Mouse (Mus musculus): ENCODE data around the gene Epop. TPM values are rescaled to one million over a fixed set of nuclear protein-coding genes. Genes with fewer than 3 reads are reported as not detected.
A peak's percentile ranks its signal among the peaks of the same experiment; 100 is the strongest.
"Not testable (repeated sequence)": the region's sequence is repeated elsewhere in the genome, so short reads cannot be mapped to it uniquely, and the experiment has no call there.

Epop gene
- polyA plus RNA-seq, 1 experiment = not detected

DNA sequence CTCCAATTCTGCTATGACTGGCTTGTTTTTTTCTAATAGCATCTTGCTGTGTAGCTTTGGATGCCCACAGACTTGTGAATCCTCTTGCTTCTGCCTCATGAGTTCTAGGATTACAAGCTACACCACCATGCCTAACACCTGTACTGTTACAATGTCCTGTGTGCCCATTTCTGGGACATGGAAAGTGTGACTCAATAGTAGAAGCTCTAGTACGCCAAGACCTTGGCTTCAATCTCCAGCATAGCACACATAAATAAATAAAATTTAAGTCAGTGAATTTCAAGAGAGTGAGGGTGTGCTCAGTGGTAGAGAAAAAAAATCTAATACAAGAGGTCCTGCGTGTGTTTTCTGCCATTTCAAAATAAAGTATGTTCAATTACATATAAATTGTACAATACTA is 24.7 kb upstream of the Epop start:
- Histone ChIP-seq H3K4me1 (ENCODE audit: control insufficient read depth, insufficient read depth, insufficient read length, low read length) (peaks cover 5% of the 10 kb centered on the region), H3K4me3 (ENCODE audit: insufficient read depth, low read depth, low read length) (no peak overlapping the region), H3K27ac (replicated peaks; ENCODE audit: low read depth, low read length) (no peak overlapping the region)

DNA sequence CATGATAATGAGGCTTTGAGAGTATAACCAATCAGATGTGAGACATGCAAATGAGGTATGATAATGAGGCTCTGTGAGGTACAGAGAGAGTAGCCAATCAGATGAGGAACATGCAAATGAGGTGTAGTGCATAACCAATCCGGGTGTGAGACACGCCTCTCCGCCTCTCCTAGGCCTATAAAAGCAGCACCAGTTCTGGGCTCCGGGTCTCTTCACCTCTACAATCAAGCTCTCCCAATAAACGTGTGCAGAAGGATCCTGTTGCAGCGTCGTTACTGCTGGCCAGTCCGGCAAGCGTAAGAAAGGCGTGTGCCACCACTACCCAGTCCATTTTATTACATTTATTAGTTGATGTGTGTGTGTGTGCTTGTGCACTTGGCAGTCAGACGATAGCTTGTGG is 23.9 kb upstream of the Epop start:
- not testable (repeated sequence) for H3K4me1 ChIP-seq (ENCODE audit: control insufficient read depth, insufficient read depth, insufficient read length, low read length); H3K27ac ChIP-seq (replicated peaks; ENCODE audit: low read depth, low read length); H3K4me3 ChIP-seq (ENCODE audit: insufficient read depth, low read depth, low read length)

GRCm38 (mm10) chr11:97650341-97650740 is 20.8 kb upstream of the Epop start:
- Histone ChIP-seq H3K4me3 (ENCODE audit: insufficient read depth, low read depth, low read length) (no peak overlapping the region), H3K4me1 (ENCODE audit: control insufficient read depth, insufficient read depth, insufficient read length, low read length) (no peaks in the 10 kb centered on the region), H3K27ac (replicated peaks; ENCODE audit: low read depth, low read length) (no peak overlapping the region)

DNA sequence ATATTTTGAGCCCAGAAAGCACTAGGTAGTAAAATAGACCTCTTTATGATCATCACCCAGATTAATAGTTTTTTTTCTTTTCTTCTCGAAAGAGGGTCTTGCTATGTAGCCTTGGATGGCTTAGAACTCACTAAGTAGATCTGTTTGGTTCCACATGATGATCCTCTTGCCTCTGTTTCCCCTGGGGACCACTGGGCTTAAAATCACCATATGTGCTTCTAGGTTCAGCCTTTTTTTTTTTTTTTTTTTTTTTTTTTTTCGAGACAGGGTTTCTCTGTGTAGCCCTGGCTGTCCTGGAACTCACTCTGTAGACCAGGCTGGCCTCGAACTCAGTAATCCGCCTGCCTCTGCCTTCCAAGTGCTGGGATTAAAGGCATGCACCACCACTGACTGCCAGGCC is 19.0 kb upstream of the Epop start:
- not testable (repeated sequence) for H3K27ac ChIP-seq (replicated peaks; ENCODE audit: low read depth, low read length); H3K4me3 ChIP-seq (ENCODE audit: insufficient read depth, low read depth, low read length); H3K4me1 ChIP-seq (ENCODE audit: control insufficient read depth, insufficient read depth, insufficient read length, low read length)

- Histone ChIP-seq H3K4me1 (ENCODE audit: control insufficient read depth, insufficient read depth, insufficient read length, low read length) (no peaks in the 10 kb centered on the region), H3K4me3 (ENCODE audit: insufficient read depth, low read depth, low read length) (no peak overlapping the region), H3K27ac (replicated peaks; ENCODE audit: low read depth, low read length) (no peak overlapping the region)
These were observed 15.3 kb upstream of the Epop start for GRCm38 (mm10) chr11:97644834-97645233.

DNA sequence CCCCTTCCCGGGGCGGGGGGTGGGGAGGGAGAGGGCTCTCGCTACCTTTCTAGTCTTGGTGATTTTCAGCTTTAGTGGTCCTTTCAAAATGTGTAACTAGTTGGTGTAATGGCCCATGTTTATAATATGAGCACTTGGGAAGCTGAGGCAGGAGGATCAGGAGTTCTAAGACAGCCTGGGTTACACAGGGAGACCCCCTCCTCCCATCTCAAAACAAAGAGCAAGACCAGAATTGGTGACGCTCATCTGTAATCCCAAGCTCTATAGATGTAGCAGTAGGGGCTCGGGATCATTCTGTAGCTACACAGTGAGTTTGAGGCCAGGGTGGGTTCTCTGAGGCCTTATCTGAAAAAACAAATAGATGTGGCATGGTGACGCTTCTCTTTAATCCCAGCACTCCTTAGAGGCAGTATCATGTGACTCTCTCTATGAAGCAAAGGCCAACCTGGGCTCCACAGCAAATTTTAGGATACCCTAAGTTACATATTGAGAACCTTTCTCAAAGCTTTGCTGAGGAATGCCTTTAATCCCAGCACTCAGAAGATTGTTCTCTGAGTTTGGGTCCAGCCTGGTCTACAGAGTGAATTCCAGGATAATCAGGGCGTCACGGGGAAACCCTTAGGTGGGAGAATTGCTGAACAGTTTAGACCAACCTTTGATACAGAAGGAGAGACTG is 14.0 kb upstream of the Epop start:
- no peak overlapping the region for H3K27ac ChIP-seq (replicated peaks; ENCODE audit: low read depth, low read length)
- H3K4me1 ChIP-seq (ENCODE audit: control insufficient read depth, insufficient read depth, insufficient read length, low read length) = no peaks in the 10 kb centered on the region
- H3K4me3 ChIP-seq (ENCODE audit: insufficient read depth, low read depth, low read length) = no peak overlapping the region

GRCm38 (mm10) chr11:97642746-97643145 is 13.2 kb upstream of the Epop start:
- Histone ChIP-seq H3K27ac (replicated peaks; ENCODE audit: low read depth, low read length) (no peak overlapping the region), H3K4me1 (ENCODE audit: control insufficient read depth, insufficient read depth, insufficient read length, low read length) (no peaks in the 10 kb centered on the region), H3K4me3 (ENCODE audit: insufficient read depth, low read depth, low read length) (no peak overlapping the region)

GRCm38 (mm10) chr11:97641668-97642067 is 12.2 kb upstream of the Epop start:
- Histone ChIP-seq H3K4me1 (ENCODE audit: control insufficient read depth, insufficient read depth, insufficient read length, low read length) (no peaks in the 10 kb centered on the region), H3K27ac (replicated peaks; ENCODE audit: low read depth, low read length) (no peak overlapping the region), H3K4me3 (ENCODE audit: insufficient read depth, low read depth, low read length) (no peak overlapping the region)

- Histone ChIP-seq H3K27ac (replicated peaks; ENCODE audit: low read depth, low read length) (no peak overlapping the region), H3K4me3 (ENCODE audit: insufficient read depth, low read depth, low read length) (no peak overlapping the region), H3K4me1 (ENCODE audit: control insufficient read depth, insufficient read depth, insufficient read length, low read length) (no peaks in the 10 kb centered on the region)
These were observed 6.0 kb upstream of the Epop start for GRCm38 (mm10) chr11:97635468-97636019.

DNA sequence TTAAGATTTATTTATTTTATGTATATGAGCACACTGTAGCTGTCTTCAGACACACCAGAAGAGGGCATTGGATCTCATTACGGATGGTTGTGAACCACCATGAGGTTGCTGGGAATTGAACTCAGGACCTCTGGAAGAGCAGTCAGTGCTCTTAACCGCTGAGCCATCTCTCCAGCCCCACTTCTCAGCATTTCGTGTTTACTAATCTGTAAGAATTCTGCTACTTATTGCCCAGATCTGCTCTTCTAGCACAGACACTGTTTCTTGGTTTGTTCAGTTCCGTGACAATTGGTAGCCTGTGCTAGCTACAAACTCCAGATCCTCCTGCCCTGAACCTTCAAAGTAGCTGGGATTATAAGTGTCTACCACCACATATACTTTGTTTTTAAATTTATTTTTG is 2.9 kb upstream of the Epop start:
- H3K4me3 ChIP-seq (ENCODE audit: insufficient read depth, low read depth, low read length); H3K4me1 ChIP-seq (ENCODE audit: control insufficient read depth, insufficient read depth, insufficient read length, low read length); H3K27ac ChIP-seq (replicated peaks; ENCODE audit: low read depth, low read length): not testable (repeated sequence)

GRCm38 (mm10) chr11:97631938-97632337 is 2.4 kb upstream of the Epop start:
- Histone ChIP-seq H3K27ac (replicated peaks; ENCODE audit: low read depth, low read length) (no peak overlapping the region), H3K4me3 (ENCODE audit: insufficient read depth, low read depth, low read length) (no peak overlapping the region), H3K4me1 (ENCODE audit: control insufficient read depth, insufficient read depth, insufficient read length, low read length) (no peaks in the 10 kb centered on the region; the same call in 1 of the 2 replicates)

DNA sequence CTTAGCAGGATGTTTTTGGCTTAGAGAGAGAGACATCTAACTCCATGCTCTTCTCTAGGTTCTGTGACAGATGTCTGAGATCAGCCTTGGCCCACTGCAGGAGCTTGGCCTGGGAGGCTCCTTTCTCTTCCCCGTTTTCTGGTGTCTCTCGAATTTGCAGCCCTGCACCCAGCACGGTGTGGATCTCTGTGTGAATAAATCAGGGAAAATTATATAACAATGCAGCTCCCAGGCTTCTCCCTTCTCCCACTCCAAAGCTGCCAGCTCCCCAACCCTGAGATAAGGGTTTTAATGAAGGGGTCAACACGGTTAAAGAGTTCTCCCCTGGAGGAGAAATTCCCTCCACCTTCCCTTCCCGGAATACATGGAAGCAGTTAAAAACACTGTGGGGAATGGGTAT is 2.0 kb upstream of the Epop start:
- Histone ChIP-seq H3K4me1 (ENCODE audit: control insufficient read depth, insufficient read depth, insufficient read length, low read length) (no peaks in the 10 kb centered on the region; the same call in 1 of the 2 replicates), H3K27ac (replicated peaks; ENCODE audit: low read depth, low read length) (no peak overlapping the region), H3K4me3 (ENCODE audit: insufficient read depth, low read depth, low read length) (no peak overlapping the region)

GRCm38 (mm10) chr11:97631046-97631445 is 1.5 kb upstream of the Epop start:
- Histone ChIP-seq H3K27ac (replicated peaks; ENCODE audit: low read depth, low read length) (no peak overlapping the region), H3K4me3 (ENCODE audit: insufficient read depth, low read depth, low read length) (no peak overlapping the region), H3K4me1 (ENCODE audit: control insufficient read depth, insufficient read depth, insufficient read length, low read length) (no peaks in the 10 kb centered on the region; the same call in 1 of the 2 replicates)

- Histone ChIP-seq H3K4me1 (ENCODE audit: control insufficient read depth, insufficient read depth, insufficient read length, low read length) (no peaks in the 10 kb centered on the region; the same call in 1 of the 2 replicates), H3K27ac (replicated peaks; ENCODE audit: low read depth, low read length) (no peak overlapping the region), H3K4me3 (ENCODE audit: insufficient read depth, low read depth, low read length) (peak overlapping the region; percentile 62)
These were observed 659 bp downstream of the Epop start for GRCm38 (mm10) chr11:97628568-97629518.

DNA sequence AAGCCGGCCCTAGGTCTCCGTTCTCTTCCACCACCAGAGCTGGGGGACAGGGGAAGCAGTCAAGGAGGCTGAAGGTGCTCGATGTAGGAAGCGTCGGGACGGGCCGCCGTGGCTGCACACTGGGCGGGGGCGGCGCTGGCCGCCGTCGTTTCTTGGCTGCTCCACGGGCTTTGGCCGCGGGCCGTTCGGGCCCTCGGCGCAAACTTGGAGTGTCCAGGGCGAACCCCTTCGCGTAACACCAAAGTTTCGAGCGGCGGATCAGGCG is 1.3 kb downstream of the Epop start:
- H3K27ac ChIP-seq (replicated peaks; ENCODE audit: low read depth, low read length) = no peak overlapping the region
- H3K4me1 ChIP-seq (ENCODE audit: control insufficient read depth, insufficient read depth, insufficient read length, low read length) = no peaks in the 10 kb centered on the region; the same call in 1 of the 2 replicates
- peak overlapping the region; percentile 62; the same call in 1 of the 2 replicates for H3K4me3 ChIP-seq (ENCODE audit: insufficient read depth, low read depth, low read length)

Data from brown adipose tissue, adult 24 weeks (tissue).